Mouse (Mus musculus): Measurements from ENCODE around the gene Tcstv3. TPM values are rescaled to one million over a fixed set of nuclear protein-coding genes. Genes with fewer than 3 reads are reported as not detected.
A peak's percentile ranks its signal among the peaks of the same experiment; 100 is the strongest.
"Not testable (repeated sequence)": the region's sequence is repeated elsewhere in the genome, so short reads cannot be mapped to it uniquely, and the experiment has no call there.

The Tcstv3 gene
- not detected in 2 replicates for polyA plus RNA-seq (2015; fragmentation: Nextera tagmentation; extraction: Ambion mirVana)

DNA sequence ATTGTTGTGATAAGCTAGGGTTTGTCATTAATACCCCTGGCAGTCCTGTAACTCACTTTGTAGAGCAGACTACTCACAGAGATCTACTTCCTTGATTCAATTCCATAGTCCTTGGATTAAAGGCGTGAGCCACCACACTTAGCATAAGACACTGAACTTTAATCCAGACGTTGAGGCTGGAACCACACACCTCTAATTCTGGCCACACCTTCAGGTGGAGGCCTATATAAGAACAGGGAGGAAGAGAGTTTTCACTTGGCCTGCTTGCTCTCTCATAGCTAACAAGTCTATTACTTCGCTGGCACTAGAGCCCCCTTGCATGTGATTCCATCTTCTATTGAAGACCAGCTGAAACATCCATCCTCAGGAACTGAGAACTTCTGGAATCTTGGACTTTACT, at the start of gene Tcstv3:
Gene Tcstv3, plus strand, starts transcription at position 301 of the 400 bp plus-strand sequence.
- not testable (repeated sequence) for H3K4me3 ChIP-seq; ATAC-seq (replicated peaks; ENCODE audit: insufficient number of reproducible peaks, insufficient read depth, low FRiP score, low read depth); H3K4me1 ChIP-seq (replicated peaks); H3K4me2 ChIP-seq; H3K36me3 ChIP-seq; H3K9ac ChIP-seq; H3K9me3 ChIP-seq (replicated peaks); H3K27ac ChIP-seq; H3K27me3 ChIP-seq
- 57% methylated on average over 3 of the region's 3 CpGs for WGBS

DNA sequence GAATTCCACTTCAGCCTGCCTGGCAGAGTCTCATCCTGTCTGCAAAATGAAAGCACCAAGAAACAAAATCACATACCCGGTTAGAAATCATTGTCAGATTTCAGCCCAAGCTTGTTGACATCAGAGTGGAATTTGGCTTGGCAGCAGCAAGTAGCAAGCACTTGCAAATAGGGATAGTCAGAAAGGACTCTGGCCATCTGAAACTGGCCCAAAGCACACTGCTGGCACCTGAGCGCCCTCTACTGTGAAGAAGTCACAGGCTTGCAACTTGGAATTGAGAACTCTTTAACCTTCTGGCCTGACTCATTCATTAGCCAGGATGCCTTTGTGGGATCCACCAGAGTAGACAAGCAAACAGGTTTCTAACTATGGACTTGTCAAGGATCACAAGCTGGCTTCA, 38.8 kb upstream of the Tcstv3 start:
- H3K9me3 ChIP-seq (replicated peaks); H3K27ac ChIP-seq; H3K9ac ChIP-seq; H3K36me3 ChIP-seq; H3K4me1 ChIP-seq (replicated peaks); H3K4me3 ChIP-seq; H3K27me3 ChIP-seq; ATAC-seq (replicated peaks; ENCODE audit: insufficient number of reproducible peaks, insufficient read depth, low FRiP score, low read depth); H3K4me2 ChIP-seq: not testable (repeated sequence)
- 24% methylated on average over 2 of the region's 2 CpGs for WGBS

DNA sequence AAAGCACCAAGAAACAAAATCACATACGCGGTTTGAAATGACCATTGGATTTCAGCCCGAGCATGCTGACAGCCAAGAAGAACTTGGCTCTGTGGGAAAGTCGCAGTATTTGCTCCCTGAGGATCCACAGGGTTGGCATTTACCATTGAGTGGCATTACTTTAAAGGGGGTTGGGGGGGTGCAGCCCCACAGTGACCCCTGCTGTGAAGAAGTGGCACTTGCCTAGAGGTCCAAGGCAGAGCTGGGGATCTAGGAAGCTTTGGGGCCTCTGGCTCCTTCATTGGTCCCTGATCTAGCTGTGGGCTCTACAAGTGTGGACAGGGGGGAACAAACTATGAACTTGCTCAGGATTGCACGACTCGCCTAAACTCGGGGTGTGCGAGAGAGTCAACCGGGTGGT, 37.9 kb upstream of the Tcstv3 start:
- no peaks in the 10 kb centered on the region for H3K4me1 ChIP-seq (replicated peaks)
- WGBS: 87% methylated on average over 9 of the region's 9 CpGs
- ATAC-seq (replicated peaks; ENCODE audit: insufficient number of reproducible peaks, insufficient read depth, low FRiP score, low read depth): no peak
- H3K4me3 ChIP-seq: no peak overlapping the region
- H3K4me2 ChIP-seq: no peak overlapping the region
- no peak overlapping the region for H3K9ac ChIP-seq
- H3K27me3 ChIP-seq: no peaks in the 10 kb centered on the region
- no peaks in the 10 kb centered on the region for H3K9me3 ChIP-seq (replicated peaks)
- H3K36me3 ChIP-seq: no peaks in the 10 kb centered on the region
- H3K27ac ChIP-seq: no peak overlapping the region

DNA sequence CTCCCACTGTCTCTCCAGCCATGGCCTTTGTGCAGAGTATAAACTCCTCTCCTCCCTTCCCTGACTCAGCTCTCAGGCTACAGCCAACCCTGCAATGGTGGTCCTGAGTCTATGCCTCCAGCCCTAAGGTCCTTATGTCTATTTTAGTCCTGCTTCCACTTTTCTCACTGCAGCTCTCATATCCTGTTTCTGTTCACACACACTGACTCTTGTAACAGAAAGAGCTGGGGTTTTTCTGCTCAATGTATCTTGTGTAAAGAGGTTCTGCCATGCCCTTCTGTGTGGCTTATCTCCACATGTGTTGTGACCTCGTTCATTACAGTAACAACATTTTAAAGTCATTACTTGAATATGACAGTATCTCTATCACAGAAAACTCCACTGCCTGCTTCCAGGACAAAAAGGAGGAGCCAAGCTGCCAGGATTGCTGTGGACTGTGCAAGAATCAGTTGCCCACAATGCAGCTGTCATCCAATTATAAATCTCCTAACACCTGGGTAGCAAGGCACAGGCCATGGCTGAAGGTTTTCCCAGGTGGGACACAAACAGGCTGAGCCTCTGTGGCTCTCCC, 17.3 kb upstream of the Tcstv3 start:
- Histone ChIP-seq H3K27me3 (no peaks in the 10 kb centered on the region), H3K4me2 (no peak overlapping the region), H3K4me1 (replicated peaks) (no peaks in the 10 kb centered on the region), H3K9me3 (replicated peaks) (no peaks in the 10 kb centered on the region), H3K36me3 (no peaks in the 10 kb centered on the region), H3K4me3 (no peak overlapping the region), H3K9ac (no peak overlapping the region), H3K27ac (no peak overlapping the region)
- WGBS: 24% methylated on average over 1 of the region's 1 CpGs
- ATAC-seq (replicated peaks; ENCODE audit: insufficient number of reproducible peaks, insufficient read depth, low FRiP score, low read depth): no peak

DNA sequence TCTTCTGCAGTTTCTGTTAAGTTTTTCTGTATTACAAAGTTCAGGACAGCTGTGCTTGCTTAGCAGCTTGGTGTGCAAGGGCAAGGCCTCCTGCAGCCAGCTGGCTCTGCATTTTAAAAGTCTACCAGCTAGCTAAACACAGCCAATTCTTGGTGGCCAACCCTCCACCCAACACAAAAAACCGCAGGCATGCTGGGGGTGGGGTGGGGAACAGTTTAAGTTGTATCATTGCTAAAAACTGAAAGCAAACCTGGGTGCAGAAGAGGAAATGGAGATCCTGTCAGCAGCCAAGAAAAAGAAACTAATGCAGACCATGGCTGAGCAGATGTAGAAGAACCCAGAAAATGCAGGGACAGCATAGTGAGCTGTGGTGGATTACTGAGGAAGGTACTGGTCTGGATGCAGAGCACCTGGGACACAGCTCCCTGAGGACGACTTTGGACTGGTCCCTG, 16.7 kb upstream of the Tcstv3 start, which contains the start of gene BC147527:
Gene BC147527, plus strand, starts transcription at position 402 of the 452 bp plus-strand sequence.
- no peak within 1 kb of the TSS for H3K4me3 ChIP-seq
- H3K9me3 ChIP-seq (replicated peaks): no peaks in the 10 kb centered on the region
- H3K9ac ChIP-seq: no peak within 1 kb of the TSS
- no peaks in the 10 kb centered on the region for H3K4me1 ChIP-seq (replicated peaks)
- H3K27me3 ChIP-seq: no peaks in the 10 kb centered on the region
- H3K27ac ChIP-seq: no peak within 1 kb of the TSS
- H3K4me2 ChIP-seq: no peak within 1 kb of the TSS
- ATAC-seq (replicated peaks; ENCODE audit: insufficient number of reproducible peaks, insufficient read depth, low FRiP score, low read depth): no peak; the same call in 1 of the 2 replicates
- H3K36me3 ChIP-seq: no peaks in the 10 kb centered on the region
- 32% methylated on average over 2 of the region's 2 CpGs for WGBS

DNA sequence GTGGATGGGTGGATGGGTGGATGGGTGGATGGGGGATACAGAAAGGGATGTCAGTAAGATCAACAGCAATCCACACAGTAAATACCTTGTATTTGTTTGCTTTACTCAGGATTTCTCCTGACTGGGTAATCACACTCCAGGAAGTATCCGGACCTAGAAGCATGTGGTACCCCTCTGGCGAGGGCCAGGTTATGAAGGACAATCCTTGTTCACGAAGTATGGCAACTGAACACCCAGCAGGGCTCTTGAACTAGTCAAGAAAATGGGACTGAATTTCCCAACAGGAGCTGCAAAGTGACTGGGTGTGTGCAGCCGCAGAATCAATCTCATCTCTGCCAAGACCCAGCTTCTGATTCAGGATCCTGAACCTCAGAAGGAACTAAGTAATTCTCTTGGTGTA, 15.8 kb upstream of the Tcstv3 start:
- H3K27ac ChIP-seq: no peak overlapping the region
- H3K4me2 ChIP-seq: no peak overlapping the region
- WGBS: 70% methylated on average over 4 of the region's 4 CpGs
- no peak overlapping the region for H3K4me3 ChIP-seq
- H3K36me3 ChIP-seq: no peaks in the 10 kb centered on the region
- H3K9ac ChIP-seq: no peak overlapping the region
- H3K9me3 ChIP-seq (replicated peaks): no peaks in the 10 kb centered on the region
- no peak for ATAC-seq (replicated peaks; ENCODE audit: insufficient number of reproducible peaks, insufficient read depth, low FRiP score, low read depth)
- no peaks in the 10 kb centered on the region for H3K4me1 ChIP-seq (replicated peaks)
- H3K27me3 ChIP-seq: no peaks in the 10 kb centered on the region

DNA sequence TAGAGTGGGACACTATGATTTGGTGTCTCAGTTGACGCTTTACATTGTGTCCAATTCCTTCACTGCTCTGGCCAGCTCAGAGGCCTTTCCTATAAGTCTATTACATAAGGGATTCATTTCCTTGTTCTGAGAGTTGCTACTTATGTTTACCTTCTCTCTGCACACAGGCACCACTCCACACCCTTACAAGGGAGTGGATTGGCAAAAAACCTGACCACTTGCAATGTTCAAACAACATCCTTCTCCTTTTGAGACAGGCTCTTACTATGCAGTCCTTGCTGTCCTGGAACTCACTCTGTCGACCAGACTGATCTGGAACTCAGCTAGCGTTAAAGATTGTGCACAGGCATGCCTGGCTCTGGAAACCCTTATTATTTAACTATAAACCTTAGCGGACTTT, 5.9 kb upstream of the Tcstv3 start:
- 0 out of 2 replicates have a peak, but pooled peaks cover 3% of the 10 kb centered on the region for H3K27me3 ChIP-seq
- H3K4me3 ChIP-seq: no peak overlapping the region
- ATAC-seq (replicated peaks; ENCODE audit: insufficient number of reproducible peaks, insufficient read depth, low FRiP score, low read depth): no peak
- H3K9me3 ChIP-seq (replicated peaks): no peaks in the 10 kb centered on the region
- no peaks in the 10 kb centered on the region for H3K4me1 ChIP-seq (replicated peaks)
- no peak overlapping the region for H3K27ac ChIP-seq
- H3K36me3 ChIP-seq: no peaks in the 10 kb centered on the region
- 71% methylated on average over 4 of the region's 4 CpGs for WGBS
- no peak overlapping the region for H3K9ac ChIP-seq
- H3K4me2 ChIP-seq: no peak overlapping the region

DNA sequence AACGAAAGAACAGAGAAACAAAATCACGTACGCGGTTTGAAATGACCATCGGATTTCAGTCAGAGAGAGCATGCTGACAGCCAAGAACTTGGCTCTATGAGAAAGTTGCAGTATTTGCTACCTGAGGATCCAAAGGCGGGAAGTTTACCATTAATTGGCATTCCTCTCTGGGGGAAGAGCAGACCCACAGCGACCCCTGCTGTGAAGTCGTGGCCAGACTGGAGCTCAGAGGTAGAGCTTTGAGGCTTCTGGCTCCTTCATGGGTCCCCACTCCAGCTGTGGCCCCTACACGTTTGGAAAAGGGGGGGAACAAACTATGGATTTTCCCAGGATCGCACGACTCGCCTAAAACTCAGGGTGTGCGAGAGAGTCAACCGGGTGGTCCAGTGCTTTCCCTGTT, 3.1 kb upstream of the Tcstv3 start:
- Histone ChIP-seq H3K27ac (no peak overlapping the region), H3K36me3 (no peaks in the 10 kb centered on the region), H3K9ac (no peak overlapping the region), H3K4me2 (peak overlapping the region; percentile 17; the same call in 1 of the 2 replicates), H3K4me1 (replicated peaks) (no peaks in the 10 kb centered on the region), H3K9me3 (replicated peaks) (no peaks in the 10 kb centered on the region), H3K4me3 (no peak overlapping the region), H3K27me3 (0 out of 2 replicates have a peak, but pooled peaks cover 3% of the 10 kb centered on the region)
- no peak for ATAC-seq (replicated peaks; ENCODE audit: insufficient number of reproducible peaks, insufficient read depth, low FRiP score, low read depth)
- WGBS: 40% methylated on average over 14 of the region's 14 CpGs

DNA sequence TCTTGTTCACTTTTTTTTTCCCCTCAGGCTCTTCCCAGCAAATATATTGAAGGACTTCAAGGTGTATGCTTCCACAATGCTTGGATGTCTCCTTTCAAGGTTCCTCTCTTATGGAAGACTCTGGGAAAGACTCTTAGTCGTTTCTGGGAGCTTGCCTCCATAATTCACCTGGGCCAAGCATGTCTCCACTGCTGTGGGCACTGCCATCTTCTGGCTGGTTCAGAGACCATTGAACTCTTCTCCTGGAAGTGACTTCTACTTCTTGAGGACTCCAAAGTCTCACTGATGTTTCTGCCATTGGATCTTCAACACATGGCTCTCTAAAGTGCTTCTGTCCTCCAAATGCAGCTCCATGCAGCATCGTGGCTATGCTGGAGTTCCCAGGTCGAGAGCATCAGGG, 3.5 kb downstream of the Tcstv3 start:
- no peak overlapping the region for H3K4me3 ChIP-seq
- H3K9ac ChIP-seq: no peak overlapping the region
- no peaks in the 10 kb centered on the region for H3K9me3 ChIP-seq (replicated peaks)
- H3K27ac ChIP-seq: no peak overlapping the region
- ATAC-seq (replicated peaks; ENCODE audit: insufficient number of reproducible peaks, insufficient read depth, low FRiP score, low read depth): no peak
- WGBS: 65% methylated on average over 3 of the region's 3 CpGs
- H3K4me1 ChIP-seq (replicated peaks): no peaks in the 10 kb centered on the region
- no peak overlapping the region for H3K4me2 ChIP-seq
- no peaks in the 10 kb centered on the region for H3K36me3 ChIP-seq
- no peaks in the 10 kb centered on the region for H3K27me3 ChIP-seq

DNA sequence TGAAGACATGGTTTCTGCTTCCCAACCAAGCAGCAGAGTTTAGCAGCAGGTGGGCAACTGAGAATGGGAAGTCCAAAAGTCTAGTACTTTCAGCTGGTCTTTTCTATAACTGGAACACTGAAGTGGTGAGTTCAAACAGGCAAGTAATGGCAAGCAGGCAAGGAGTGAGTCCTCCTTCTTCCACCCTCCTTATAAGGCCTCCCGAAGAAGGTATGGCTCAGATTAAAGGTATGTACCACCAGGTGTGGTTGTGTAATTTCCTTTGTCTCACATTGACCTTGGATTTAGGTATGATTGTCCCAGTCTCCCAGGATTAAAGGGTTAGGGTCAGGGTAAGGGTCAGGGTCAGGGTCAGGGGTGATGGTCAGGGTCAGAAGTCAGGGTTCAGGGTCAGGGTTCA, 4.0 kb downstream of the Tcstv3 start:
- Histone ChIP-seq H3K4me1 (replicated peaks) (no peaks in the 10 kb centered on the region), H3K4me3 (no peak overlapping the region), H3K4me2 (no peak overlapping the region), H3K9me3 (replicated peaks) (no peaks in the 10 kb centered on the region), H3K27me3 (no peaks in the 10 kb centered on the region), H3K36me3 (no peaks in the 10 kb centered on the region), H3K27ac (no peak overlapping the region), H3K9ac (no peak overlapping the region)
- no peak for ATAC-seq (replicated peaks; ENCODE audit: insufficient number of reproducible peaks, insufficient read depth, low FRiP score, low read depth)
- 85% methylated on average over 1 of the region's 1 CpGs for WGBS
